Mouse (Mus musculus) skeletal muscle tissue, adult 2 months (tissue): ENCODE measurements at regions not wholly inside any gene's neighbourhood (a gene's known extent, or its start where the extent isn't known, plus 50 kb on each side); places are given as distances from the start of the nearest gene placed in this dataset.

Experiments
- DNase-seq: peaks from one replicate; pipeline ENCODE4 v3.0.0-alpha.2; 2012; ENCODE audit warnings: low read depth, low spot score

DNA sequence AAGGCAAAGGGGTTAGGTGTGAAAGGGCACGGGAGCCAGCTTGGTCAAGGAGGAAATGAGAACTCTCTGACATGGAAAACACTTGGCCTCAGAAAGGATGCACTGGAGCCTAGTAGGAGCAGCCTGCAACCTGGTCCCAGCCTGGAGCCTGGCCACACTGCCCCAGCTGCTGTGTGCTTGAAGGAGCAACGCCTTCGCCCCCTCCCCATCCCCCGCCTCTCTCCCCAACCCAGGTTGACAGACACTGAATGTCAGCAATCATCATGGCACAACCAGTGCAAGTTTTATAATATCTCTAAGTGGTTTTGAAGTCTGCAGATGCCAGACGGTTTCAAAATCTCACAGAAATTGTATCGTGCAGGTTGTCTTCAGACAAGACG lies 417.6 kb downstream of the Cmpk2 start:
- DNase-seq: no peak

DNA sequence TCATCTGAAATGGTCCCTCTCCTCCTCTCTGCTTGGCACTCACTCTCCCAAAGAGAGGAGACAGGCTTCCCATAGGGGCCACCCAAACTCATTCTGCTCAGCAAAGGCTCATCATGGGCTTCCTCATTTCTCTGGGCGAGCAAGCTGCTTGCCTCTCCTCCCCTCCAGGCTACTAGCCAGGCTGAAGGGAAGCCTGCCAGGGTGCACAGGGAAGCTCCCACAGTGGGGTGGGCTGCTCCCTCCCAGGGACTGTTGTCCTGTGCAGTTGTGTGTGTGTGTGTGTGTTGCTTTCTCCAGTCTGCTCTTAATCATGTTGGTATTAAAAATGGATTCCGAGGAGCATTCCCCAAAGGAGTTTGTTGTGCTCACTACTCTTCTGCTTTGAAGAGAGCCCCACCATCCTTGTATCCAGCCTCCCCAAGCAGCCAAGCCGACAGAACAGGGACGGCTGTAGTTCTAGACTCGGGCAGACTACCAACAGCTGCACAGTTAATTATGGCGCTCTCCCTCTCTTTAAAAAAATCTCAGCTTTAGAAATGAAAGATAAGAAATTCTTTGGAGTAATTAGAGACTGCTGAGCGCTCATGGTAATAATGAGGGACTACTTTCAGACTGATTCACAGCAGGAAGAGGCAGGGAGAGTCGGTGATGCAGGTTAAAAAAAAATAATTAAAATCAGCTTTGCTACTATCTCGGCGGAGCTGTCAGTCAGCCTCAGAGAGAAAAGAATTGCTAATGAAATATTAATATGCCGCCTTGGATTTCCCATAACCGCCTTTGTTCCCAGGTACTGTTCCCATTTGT lies 417.0 kb downstream of the Cmpk2 start:
- no peak for DNase-seq

DNA sequence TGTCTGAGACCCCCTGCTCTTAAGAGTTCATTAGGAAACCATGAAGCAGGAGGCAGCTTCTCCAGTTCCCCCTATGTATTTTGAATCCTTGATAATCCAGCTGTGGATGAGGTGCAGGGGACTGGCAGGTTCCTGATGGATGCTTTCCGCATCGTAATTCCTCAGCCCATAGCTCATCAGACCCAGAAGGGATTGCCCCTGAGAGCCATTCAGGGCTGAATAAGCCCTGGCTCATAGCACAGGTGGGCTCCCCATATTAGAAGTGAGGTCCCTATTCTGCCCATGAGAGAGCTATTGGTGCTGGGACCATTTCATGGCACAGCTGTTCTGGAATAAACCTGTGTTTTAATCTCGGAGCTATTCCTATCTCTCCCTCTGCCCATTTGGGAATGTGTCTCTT lies 416.1 kb downstream of the Cmpk2 start:
- no peak for DNase-seq

DNA sequence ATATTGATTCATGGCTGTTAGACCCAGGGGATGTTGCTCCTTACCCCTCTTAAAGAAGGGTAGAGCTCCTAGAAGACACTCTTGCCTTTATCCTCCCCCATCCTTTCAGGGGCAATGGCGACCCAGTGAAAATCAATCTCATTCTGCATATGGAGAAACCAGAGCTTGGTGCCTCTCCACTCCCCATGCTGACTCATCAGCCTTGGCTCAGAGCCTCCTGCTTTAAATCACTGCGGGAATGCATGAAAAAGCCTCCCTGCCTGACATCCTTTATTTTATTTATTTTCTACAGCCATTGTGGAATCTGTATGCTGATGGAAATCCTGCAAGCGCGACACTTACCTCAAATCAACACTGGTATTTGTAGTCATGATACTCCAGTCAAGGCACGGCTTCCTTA lies 415.2 kb downstream of the Cmpk2 start:
- no peak for DNase-seq

DNA sequence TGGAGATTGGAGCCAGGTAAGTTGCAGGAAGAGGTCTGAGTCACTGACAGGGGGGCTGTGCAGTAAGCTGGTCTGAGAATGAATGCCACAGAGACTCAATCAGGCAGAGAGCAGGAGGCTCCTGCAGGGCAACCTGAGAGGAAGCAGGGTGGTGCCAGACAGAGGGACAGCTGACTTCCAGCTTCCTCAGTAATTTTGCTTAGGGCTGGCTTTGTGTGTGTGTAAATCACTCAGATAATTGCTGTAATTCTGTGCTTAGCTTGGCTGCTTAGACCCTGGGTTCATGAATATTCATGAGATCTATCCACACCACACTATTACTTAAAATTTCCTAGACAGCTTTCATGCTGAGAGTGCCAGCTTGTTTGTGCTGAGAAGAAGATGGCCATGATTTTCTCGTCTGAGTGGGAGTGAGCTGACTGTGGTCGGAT lies 408.7 kb downstream of the Cmpk2 start:
- no peak for DNase-seq

DNA sequence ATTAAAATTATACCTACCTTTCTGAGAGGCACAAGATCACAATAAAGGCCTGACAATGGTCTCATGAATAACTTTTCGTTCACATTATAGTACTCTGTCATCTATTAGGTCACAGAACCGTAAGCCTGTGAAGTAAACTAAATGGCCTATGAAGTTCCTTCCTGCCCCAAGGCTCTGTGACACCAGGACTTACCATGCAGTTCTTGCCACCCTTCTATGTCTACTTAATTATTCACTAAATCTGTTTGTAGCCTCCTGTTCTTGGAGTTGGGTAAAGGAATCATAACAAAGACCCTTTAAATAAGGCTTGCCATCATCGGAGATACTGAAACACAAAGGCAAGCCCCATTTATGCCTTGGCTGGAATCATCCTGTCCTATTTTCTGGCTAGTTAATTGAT lies 408.3 kb downstream of the Cmpk2 start:
- DNase-seq: no peak

DNA sequence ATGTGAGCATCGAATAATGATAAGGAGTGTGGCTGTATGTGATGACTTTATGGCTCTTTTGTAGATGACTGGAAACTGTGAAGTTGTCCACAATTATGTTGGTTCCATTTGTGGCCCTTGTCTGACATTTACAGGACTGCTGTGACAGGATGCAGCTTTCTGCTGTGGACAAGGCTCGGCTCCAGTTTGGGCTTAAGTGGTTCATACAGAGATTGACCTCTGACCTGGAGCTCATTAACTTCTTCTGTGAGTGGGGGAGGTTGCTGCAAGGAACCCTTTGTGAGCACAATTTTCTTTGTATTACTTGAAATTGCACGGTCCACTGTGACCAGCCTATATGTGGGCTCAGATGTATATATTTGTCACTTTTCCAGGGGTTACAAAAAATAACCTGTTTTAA lies 403.5 kb downstream of the Cmpk2 start:
- no peak for DNase-seq

DNA sequence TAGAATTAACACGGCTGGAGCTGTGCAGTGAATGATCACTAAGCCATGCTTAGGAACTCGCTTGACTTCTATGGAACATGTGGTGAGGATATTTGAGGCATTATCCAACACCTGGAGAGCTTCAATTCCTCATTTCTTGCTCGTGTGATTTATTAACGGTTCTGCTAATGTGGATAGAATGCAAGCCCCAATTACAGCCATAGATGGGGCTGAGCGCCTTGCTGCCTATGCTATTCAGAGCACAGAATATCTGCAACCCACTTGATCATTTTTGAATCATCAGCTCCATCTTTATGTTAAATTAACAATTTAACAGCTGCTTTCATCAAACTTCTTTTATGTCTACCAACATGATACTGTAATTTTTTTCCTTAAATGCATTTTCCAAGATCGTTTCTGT lies 398.7 kb downstream of the Cmpk2 start:
- DNase-seq: no peak

DNA sequence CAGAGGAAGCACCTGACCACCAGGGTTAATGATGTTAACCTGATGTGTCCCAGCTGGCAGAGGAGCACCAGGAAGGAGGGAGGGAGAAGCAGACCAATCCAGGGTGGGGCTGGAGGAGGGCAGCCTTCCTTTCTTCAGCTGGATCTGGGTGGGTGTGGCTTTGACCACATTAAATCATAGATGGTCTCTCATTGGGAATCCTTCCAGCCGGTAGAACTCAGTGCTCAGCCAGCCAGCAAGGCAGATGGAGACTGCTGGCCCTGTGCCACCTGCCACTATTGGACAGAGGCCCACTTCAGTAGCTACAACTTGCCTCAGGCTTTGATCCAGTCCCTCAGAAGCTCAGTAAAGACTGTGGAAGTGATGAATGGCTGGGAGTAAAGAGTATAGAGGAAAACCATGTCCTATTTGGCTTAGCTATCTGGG lies 386.1 kb downstream of the Cmpk2 start:
- peak; percentile 0 for DNase-seq

DNA sequence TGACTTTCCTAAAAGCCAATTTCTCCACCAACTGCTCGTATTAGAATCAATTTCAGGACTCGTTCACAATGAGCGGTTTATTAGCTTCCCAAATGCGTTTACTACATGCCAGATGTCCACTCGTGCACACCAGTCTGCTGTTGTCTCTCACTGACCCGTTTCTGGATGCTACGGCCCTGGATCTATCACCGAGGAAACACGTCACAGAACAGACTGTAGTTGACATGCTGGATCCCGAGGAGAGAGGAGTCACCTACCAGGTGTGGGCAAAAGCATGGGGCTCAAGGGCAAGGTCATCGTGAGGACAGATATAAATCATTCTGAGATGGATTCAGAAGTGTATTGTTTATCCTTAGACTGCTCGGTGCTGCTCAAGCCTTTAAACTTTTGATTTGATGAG lies 375.9 kb downstream of the Cmpk2 start:
- no peak for DNase-seq

DNA sequence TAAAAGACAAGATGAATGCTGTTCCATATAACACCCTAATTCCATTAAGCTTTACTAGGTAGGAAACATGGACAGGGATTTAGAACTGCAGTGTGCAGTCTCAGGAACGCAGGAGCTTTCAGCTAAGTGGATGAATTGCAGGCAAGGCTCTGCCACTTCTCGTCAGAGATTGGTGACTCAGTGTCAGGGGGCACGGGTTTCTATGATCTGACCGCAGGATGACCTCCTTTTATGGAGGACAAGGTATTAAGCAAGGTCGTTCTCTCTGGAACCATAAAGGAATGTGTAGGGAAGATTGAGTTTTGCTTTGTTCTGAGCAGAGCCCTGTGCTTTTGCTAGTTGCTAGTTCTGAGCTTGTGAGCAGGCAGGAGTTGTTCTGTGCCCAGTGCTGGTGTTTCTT lies 373.7 kb downstream of the Cmpk2 start:
- DNase-seq: no peak

DNA sequence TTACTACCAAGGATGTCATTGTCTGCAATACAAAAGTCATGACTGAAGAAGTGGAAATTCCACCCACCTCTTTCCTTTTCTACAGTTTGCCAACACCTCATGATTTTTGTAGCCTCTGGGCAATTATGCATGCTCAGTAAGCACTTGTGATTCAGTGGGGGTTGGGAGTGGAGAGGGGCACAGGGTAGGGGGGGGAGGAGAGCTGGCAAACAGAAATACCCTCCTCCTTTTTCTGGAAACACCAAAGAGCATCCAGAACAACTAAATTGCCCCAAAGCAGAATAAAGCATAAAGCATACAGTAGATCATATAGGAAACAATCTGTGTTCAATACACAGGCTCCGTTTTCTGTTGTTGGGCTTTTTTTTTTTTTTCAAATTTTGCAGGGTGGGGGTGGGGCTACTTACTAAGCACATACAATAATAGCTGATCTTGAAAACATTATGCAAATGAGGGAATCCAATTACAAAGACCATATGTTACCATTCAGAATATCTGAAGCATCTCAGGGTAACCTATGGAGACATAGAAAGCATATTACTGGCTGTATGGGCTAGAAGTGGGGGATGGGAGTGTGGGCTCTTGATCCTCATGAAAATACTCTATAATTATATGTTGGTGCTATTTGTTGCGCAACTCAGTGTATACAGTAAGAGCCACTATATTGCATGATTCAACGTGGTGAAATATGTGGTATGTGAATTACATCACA lies 352.4 kb downstream of the Cmpk2 start:
- no peak for DNase-seq

DNA sequence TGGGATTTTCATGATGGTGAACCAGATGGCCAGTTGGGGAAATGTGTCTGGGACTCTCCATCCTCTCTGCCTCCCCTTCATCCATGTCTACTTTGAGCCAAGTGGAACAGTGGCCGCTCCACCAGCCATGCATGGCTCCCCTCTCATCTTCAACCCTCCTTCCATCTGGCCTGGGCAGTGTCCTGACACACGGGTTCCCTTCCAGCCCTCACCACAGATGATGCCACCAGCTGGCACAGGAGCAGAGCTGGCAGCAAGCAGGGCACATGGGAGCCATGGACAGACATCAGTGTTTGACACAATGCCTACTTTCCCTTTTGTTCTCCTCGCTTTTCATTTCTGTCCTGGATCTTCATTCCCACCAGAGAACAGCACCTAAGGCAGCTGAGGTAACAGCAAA lies 348.9 kb downstream of the Cmpk2 start:
- DNase-seq: no peak

DNA sequence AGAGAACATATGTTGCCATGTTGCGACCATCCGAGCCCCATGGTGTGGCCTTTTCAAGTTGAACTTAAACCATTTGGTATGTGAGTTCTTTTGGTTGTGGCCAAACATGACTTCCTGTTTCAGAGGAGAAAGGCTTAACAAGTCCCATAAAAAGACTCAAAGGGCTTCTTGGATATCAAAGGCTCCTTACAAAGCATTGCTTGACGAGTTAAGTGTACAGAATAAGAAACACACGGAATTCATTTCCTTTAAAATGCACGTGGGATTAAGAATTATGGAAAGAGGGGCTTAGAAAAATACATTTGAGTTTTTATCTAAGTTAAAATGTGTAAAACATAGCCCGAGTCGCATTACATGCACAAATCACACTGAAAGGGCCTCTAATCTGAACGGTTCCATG lies 346.8 kb downstream of the Cmpk2 start:
- DNase-seq: no peak

DNA sequence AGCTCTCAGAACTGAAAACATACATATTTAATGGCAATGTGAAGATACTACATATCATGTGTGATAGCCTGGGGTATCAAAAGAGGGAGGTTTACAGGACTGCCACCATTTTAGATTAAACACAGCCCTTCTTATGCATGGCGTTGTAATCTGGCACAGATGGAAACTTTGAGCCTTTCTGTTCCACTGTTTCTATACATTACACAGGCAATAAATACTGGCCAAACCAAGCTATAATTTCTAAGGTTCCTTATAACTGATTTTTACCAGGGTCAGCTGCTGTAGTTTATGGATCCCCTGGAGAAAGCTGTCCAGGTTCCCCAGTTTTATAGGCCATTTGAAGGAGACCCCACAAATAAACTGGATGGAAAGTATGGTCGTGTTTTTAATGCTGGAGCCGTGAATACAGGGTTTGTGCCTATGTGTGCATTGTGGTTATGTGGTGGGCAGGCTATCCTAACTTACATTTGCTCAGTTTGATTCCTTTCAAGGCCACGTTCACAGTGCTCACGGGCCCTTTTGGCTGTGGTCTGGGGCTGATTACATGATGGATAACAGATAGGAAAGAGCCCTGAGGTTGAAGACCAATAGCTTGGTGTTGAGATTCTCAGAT lies 341.7 kb downstream of the Cmpk2 start:
- no peak for DNase-seq

DNA sequence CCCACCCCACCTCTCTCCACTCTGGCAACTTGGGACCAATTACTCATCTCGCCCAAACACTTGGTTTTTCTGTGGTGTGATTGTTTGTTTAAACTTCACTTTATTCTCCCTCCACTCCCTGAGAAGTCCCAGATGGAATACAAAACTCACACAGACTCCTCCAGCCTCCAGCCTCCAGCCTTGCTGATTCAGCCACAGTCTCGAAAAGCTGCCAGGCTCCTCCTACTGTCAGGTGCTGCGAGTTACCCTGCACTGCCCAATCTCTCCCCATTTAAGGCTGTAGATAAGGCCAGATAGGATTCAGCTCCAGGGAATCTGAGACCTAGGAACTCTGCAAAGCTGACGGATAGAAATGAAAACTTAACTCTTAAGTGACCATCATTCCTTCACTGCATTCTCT lies 340.7 kb downstream of the Cmpk2 start:
- DNase-seq: no peak

DNA sequence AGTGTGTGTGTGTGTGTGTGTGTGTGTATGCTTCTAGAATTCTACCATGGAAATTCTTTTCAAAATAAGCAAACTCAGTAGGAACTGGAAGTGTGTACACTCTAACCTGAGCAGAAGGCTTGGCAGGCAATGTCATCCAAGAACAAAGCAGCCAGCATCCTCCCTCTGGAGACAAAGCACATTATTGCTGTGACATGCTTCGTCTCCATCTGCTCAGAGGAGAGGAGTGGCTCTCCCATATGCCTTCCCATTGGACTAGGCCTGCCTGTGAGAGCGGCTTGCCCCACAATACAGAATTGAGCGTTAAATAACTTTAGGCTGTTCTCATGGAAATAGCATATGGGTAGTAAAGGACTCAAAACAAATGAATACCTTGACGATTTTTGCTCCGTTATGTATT lies 333.5 kb downstream of the Cmpk2 start:
- DNase-seq: no peak

DNA sequence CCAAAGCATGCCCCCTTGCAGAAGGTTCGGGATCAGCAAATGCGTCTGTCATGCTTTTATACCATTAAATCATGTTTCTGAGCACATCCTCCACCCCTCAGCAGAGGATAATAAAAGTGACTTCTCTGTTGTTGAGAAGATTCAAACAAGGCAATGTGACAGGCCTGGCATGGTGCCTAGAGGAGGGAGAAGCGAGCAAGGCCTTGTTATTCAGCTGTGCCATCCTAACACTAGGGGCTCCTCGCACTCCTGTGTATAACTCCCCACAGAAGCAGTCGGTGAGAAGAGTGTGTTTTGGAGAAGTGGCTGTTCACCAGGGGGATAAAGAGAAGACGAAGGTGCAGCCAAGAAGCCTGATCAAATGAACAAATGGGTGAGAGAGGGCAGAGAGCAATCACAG lies 330.3 kb downstream of the Cmpk2 start:
- DNase-seq: no peak

DNA sequence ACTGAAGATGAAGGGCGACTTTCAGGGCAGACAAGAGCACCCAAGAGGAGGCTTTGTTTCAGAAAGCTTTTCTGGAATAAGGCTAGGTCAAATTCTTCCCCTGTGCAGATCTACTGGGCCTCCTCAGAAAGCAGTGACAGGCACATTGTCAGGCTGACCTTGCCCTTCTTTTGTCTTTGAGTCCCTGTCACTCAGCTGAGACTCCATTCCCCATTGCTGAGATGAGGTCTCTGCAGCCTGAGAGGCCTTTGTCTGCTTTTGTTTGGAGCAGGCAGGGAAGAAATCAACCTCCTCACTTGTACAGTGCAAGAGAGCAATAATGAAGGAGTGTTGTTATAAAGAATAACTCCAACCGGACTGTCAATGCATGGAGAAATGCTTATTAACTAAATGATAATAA lies 327.4 kb downstream of the Cmpk2 start:
- no peak for DNase-seq

DNA sequence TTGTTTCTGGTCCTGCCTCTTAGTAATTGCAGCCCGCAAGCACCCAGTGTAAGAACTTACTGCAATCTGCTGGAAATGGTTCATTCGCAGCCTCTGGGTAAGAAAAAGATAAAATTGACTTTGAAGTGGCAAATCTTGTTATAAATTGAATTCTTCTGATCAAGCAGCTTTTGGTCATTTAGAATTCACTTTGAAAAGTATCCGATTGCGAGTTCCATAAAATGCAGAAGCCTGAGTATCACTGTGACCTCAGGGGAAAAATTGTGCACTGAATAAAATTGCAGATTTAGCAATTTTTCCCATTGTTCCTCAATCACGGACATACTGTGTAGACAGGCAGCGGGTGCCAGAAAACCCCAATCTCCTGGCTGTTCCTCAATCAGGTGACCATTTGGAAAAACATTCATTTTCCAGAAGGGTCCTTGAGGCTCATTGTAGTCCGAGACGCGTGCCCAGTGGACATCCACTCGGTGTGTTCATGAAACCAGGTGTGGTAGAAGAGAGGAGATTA lies 320.4 kb downstream of the Cmpk2 start:
- DNase-seq: no peak

DNA sequence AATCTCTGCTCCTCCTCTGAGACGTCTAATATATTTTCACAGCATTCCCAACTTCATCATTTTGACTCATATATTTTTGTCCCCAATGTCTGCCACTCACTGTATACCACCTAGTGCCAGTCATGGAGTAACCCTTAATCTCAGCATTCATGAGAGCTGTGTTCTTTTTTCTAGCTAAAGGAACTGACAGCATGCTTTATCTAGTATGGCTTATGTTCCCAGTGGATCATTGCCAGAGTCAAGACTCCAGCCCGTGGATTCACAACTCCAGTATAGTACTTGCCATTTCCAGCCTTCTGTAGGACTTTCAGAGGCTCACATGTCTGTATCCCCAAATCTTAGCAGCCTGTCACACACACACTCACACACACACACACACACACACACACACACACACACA lies 316.5 kb downstream of the Cmpk2 start:
- DNase-seq: no peak

DNA sequence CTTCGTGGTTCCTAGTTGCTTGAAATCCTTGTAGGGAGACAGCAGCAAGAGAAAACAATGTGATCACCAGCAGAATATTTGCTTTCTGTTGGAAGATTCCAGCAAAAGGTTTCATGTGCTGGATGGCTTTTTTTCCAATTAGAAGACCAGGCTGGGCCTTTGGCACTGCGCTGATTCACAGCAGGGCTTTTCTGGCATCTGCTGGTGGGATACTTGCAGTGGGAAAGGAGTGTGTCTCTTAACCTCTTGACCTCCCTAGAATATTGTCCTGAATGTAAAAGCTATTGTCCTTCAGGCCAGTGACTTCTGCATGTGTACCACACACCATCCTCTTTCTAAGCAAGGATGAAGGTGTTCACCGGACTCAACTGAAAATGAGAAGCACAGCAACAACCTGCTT lies 315.4 kb downstream of the Cmpk2 start:
- no peak for DNase-seq

DNA sequence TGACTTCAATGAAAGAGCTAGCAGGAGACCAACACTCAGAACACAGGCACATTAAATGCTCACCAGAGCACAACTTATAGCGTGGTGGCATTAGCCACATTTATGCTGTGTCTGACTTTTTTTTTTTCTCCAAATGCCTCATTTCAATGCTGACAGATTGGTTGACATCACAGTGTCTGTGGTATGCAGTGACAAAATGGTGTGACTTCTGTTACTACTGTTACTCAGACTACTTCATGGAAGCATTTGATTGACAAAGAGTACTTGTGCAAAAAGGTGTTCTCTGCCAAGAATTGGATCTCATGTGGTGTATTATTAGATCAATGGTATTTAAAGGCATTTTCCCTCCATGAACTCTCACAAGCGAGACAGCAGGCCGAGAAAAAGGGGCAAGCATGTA lies 314.8 kb downstream of the Cmpk2 start:
- DNase-seq: no peak
